Mouse (Mus musculus): ENCODE data around the gene Rps6ka5. TPM values are rescaled to one million over a fixed set of nuclear protein-coding genes. Genes with fewer than 3 reads are reported as not detected.

Gene Rps6ka5
- polyA plus RNA-seq, 1 experiment from 2014 or later: 7.2 TPM

DNA sequence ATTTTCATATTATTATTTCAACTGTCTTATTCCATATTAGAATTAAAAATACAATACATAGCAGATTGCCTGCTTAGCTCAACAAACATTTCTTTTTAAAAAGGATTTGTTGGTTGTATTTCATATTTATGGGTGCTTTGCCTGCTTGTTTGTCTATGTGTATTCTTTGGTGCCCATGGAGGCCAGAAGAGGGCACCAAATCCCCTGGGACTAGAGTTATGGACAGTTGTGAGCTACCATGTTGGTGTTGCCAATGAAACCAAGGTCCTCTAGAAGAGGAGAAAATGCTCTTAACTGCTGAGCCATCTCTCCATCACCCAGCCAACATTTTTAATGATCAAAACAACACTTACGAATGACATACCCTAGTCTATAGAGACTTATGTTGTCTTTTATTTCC is 120.0 kb downstream of the Rps6ka5 start:
- Histone ChIP-seq H3K9me3 (no peaks in the 10 kb centered on the region), H3K4me1 (no peaks in the 10 kb centered on the region), H3K9ac (no peak overlapping the region), H3K36me3 (replicated peaks) (no peaks in the 10 kb centered on the region), H3K27ac (no peak overlapping the region), H3K27me3 (replicated peaks) (no peaks in the 10 kb centered on the region), H3K4me2 (no peak overlapping the region), H3K4me3 (no peak overlapping the region)
- ATAC-seq (replicated peaks): no peak
- 100% methylated on average over 1 of the region's 1 CpGs for WGBS

GRCm38 (mm10) chr12:100605596-100605995 is 121.2 kb downstream of the Rps6ka5 start:
- 85% methylated on average over 3 of the region's 3 CpGs for WGBS
- Histone ChIP-seq H3K36me3 (replicated peaks) (no peaks in the 10 kb centered on the region), H3K27me3 (replicated peaks) (no peaks in the 10 kb centered on the region), H3K9me3 (no peaks in the 10 kb centered on the region), H3K27ac (no peak overlapping the region), H3K9ac (no peak overlapping the region), H3K4me3 (no peak overlapping the region), H3K4me1 (no peaks in the 10 kb centered on the region), H3K4me2 (no peak overlapping the region)
- no peak for ATAC-seq (replicated peaks)

GRCm38 (mm10) chr12:100604540-100604939 is 122.2 kb downstream of the Rps6ka5 start:
- H3K36me3 ChIP-seq (replicated peaks): no peaks in the 10 kb centered on the region
- ATAC-seq (replicated peaks): peak; percentile 86; the same call in 1 of the 2 replicates
- 2% methylated on average over 1 of the region's 1 CpGs for WGBS

DNA sequence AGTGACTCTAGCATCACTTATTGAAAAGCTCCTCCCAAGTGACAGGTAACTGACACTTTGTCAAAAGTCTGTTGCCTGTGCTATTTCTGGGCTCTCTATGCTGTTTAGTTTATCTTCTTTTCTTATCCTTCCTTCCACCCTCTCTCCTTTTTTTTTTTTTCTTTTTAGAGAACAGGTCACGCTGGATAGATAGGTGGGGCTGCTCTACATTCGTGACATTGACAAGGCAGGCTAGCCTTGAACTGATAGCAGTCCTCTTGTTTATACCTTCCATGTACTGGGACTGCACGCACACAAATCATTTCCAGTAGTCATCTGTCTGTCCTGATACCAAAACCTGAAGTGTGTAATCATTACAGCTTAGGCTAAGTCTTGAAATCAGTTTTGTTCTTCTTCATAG is 132.1 kb downstream of the Rps6ka5 start:
- Histone ChIP-seq H3K4me2 (no peak overlapping the region), H3K4me1 (no peaks in the 10 kb centered on the region), H3K9me3 (no peaks in the 10 kb centered on the region), H3K27me3 (replicated peaks) (no peaks in the 10 kb centered on the region), H3K36me3 (replicated peaks) (no peaks in the 10 kb centered on the region), H3K4me3 (no peak overlapping the region), H3K27ac (no peak overlapping the region), H3K9ac (no peak overlapping the region)
- 84% methylated on average over 3 of the region's 3 CpGs for WGBS
- ATAC-seq (replicated peaks): no peak

More at GRCm38 (mm10) chr12:100604540-100604939, 122.2 kb downstream of the Rps6ka5 start:
- no peaks in the 10 kb centered on the region for H3K9me3 ChIP-seq
- no peaks in the 10 kb centered on the region for H3K27me3 ChIP-seq (replicated peaks)
- no peak overlapping the region for H3K27ac ChIP-seq
- no peak overlapping the region for H3K9ac ChIP-seq
- H3K4me1 ChIP-seq: no peaks in the 10 kb centered on the region
- H3K4me2 ChIP-seq: no peak overlapping the region
- no peak overlapping the region for H3K4me3 ChIP-seq

DNA sequence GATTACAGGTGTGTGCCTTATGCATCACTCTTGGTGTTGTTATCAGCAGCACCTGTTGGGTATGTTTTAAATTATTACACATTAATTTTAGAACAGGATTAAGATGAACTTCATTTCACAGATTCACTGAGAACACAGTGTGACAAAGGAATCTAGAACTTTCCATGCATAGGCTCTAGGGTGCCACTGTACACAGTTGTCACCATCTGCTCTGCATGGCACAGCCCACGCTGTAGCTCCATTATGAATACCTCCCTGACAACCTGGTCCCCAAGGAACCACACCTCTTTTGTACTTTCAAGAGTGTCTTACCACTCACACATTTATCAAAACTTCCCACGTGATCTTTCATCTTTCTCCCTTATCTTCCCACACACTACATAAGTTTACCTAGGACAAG is 140.2 kb downstream of the Rps6ka5 start:
- ATAC-seq (replicated peaks): no peak
- Histone ChIP-seq H3K4me3 (no peak overlapping the region), H3K36me3 (replicated peaks) (no peaks in the 10 kb centered on the region), H3K27me3 (replicated peaks) (no peaks in the 10 kb centered on the region), H3K4me1 (no peaks in the 10 kb centered on the region), H3K9ac (no peak overlapping the region), H3K9me3 (no peaks in the 10 kb centered on the region), H3K27ac (no peak overlapping the region), H3K4me2 (no peak overlapping the region)
- 92% methylated on average over 2 of the region's 2 CpGs for WGBS

- Histone ChIP-seq H3K36me3 (replicated peaks) (no peaks in the 10 kb centered on the region), H3K4me3 (no peak overlapping the region), H3K9me3 (no peaks in the 10 kb centered on the region), H3K27ac (no peak overlapping the region), H3K4me2 (no peak overlapping the region), H3K27me3 (replicated peaks) (no peaks in the 10 kb centered on the region), H3K4me1 (no peaks in the 10 kb centered on the region), H3K9ac (no peak overlapping the region)
- ATAC-seq (replicated peaks): no peak
- WGBS: 89% methylated on average over 2 of the region's 2 CpGs
These were observed 147.6 kb downstream of the Rps6ka5 start for GRCm38 (mm10) chr12:100579221-100579620.

DNA sequence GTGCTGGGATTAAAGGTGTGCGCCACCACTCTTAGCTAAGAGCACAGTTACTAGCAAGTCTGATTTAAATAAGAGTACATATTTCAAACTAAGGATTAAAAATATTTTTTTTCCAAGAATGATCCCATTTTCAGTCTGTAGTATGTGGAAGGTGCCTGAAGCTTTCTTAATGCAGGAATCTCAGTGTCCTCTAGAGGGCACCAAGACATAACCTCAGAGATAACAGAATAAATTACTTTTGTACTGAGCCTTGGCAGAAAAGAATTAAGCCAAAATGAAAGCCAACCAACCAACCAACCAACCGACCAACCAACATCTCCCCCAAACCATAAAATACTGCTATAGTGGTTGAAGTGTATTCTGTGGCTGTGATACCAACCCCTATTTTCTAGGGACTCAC is 148.5 kb downstream of the Rps6ka5 start:
- H3K27me3 ChIP-seq (replicated peaks): no peaks in the 10 kb centered on the region
- ATAC-seq (replicated peaks): no peak; the same call in 1 of the 2 replicates
- H3K27ac ChIP-seq: no peak overlapping the region
- no peak overlapping the region for H3K4me2 ChIP-seq
- H3K36me3 ChIP-seq (replicated peaks): no peaks in the 10 kb centered on the region
- H3K9me3 ChIP-seq: no peaks in the 10 kb centered on the region
- H3K4me3 ChIP-seq: no peak overlapping the region
- H3K4me1 ChIP-seq: no peaks in the 10 kb centered on the region
- 48% methylated on average over 2 of the region's 2 CpGs for WGBS
- H3K9ac ChIP-seq: no peak overlapping the region

DNA sequence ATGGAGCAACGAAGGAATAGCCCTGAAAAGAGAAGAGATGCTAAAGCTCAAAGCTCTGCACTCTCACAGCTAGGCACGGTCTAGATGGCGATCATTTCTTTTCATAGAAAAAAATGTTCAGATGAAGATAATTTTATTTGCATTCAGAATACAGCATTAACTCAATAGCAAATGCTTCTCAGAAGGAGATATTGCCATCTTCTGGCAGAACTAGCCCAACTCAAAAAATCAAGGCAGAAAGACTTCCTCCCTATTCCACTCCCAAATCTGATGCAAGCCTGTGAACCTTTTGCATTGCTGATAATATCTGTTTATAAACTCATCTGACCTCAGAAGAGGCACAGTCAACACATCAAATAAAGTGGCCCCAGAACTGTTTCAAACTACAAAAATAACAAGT is 151.0 kb downstream of the Rps6ka5 start:
- no peaks in the 10 kb centered on the region for H3K36me3 ChIP-seq (replicated peaks)
- H3K4me2 ChIP-seq: no peak overlapping the region
- H3K4me3 ChIP-seq: no peak overlapping the region
- H3K27ac ChIP-seq: no peak overlapping the region
- H3K27me3 ChIP-seq (replicated peaks): no peaks in the 10 kb centered on the region
- H3K9ac ChIP-seq: no peak overlapping the region
- H3K4me1 ChIP-seq: no peaks in the 10 kb centered on the region
- ATAC-seq (replicated peaks): no peak
- 84% methylated on average over 3 of the region's 3 CpGs for WGBS
- no peaks in the 10 kb centered on the region for H3K9me3 ChIP-seq

DNA sequence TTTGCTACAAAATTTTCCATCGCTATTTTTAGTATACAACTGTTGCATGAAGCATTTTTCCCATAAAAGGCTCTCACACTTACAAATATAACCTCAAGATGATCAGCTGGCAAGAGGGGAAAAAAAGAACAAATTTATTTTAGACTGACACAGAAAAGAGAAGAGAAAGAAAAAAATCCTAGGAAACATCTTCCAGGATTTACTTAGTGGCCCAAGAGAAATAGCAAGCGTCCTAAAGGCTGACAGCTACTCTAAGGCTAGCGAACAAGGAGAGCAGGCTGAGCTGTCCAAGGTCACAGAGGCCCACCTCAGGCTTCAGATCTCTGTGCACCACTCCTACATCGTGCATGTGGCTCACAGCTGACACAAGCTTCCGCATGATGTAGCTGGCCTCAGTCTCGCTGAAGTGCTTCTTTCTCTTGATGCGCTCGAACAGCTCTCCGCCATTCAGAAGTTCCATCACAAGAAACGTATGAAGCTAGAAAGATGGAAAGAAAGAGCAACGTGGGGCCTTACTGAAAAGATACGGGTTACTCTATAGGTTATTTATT is 156.2 kb downstream of the Rps6ka5 start:
- 81% methylated on average over 12 of the region's 12 CpGs for whole genome bisulfite sequencing
- H3K27ac ChIP-seq: no peak overlapping the region
- no peak for ATAC-seq (replicated peaks)
- no peak overlapping the region for H3K4me3 ChIP-seq
- H3K4me2 ChIP-seq: no peak overlapping the region
- no peaks in the 10 kb centered on the region for H3K9me3 ChIP-seq
- H3K9ac ChIP-seq: no peak overlapping the region
- no peaks in the 10 kb centered on the region for H3K4me1 ChIP-seq
- H3K27me3 ChIP-seq (replicated peaks): no peaks in the 10 kb centered on the region
- H3K36me3 ChIP-seq (replicated peaks): no peaks in the 10 kb centered on the region

DNA sequence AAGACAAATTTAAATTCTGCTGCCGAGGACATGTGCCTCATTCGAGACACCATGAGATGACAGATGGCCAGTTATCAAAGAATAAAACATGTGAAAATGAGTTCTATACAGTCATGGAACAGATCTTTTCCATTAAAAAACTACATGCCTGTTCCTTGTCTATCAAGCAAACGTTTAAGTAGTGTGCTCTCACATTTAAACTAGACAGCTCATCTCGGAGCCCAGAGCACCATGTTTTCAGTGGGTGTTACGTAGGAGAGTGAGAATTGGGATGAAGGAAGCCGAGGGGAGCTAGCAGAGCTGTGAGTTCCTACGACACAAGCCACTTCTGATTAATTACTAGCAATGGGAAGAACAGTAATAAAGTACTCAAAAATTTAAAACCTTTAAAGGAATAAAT is 158.0 kb downstream of the Rps6ka5 start:
- no peak overlapping the region for H3K27ac ChIP-seq
- no peak overlapping the region for H3K4me2 ChIP-seq
- H3K9me3 ChIP-seq: no peaks in the 10 kb centered on the region
- no peaks in the 10 kb centered on the region for H3K4me1 ChIP-seq
- H3K9ac ChIP-seq: no peak overlapping the region
- H3K4me3 ChIP-seq: no peak overlapping the region
- no peaks in the 10 kb centered on the region for H3K27me3 ChIP-seq (replicated peaks)
- no peaks in the 10 kb centered on the region for H3K36me3 ChIP-seq (replicated peaks)
- ATAC-seq (replicated peaks): no peak
- 86% methylated on average over 7 of the region's 7 CpGs for WGBS

DNA sequence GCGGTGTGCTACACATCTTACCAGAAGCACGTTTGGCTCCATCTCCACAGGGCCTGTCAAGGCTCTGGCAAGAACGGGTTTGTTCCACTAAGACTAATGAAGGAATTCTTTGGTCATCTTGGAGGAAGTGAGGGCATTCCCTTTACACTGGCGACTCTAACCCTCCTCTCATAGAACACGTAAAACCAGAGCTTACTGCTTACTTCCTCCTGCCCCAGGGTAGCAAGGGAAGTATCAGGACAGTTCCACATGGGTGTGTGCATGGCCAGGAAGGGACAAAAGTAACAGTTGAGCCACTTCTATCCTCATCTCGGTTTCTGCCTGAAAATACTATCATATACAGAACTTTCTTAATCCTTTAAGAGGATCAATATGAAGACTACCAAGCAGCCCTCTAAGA is 158.7 kb downstream of the Rps6ka5 start:
- no peaks in the 10 kb centered on the region for H3K36me3 ChIP-seq (replicated peaks)
- no peaks in the 10 kb centered on the region for H3K4me1 ChIP-seq
- H3K4me2 ChIP-seq: no peak overlapping the region
- no peaks in the 10 kb centered on the region for H3K27me3 ChIP-seq (replicated peaks)
- ATAC-seq (replicated peaks): no peak
- no peak overlapping the region for H3K4me3 ChIP-seq
- H3K9me3 ChIP-seq: no peaks in the 10 kb centered on the region
- WGBS: 86% methylated on average over 6 of the region's 6 CpGs
- H3K27ac ChIP-seq: no peak overlapping the region
- H3K9ac ChIP-seq: no peak overlapping the region

DNA sequence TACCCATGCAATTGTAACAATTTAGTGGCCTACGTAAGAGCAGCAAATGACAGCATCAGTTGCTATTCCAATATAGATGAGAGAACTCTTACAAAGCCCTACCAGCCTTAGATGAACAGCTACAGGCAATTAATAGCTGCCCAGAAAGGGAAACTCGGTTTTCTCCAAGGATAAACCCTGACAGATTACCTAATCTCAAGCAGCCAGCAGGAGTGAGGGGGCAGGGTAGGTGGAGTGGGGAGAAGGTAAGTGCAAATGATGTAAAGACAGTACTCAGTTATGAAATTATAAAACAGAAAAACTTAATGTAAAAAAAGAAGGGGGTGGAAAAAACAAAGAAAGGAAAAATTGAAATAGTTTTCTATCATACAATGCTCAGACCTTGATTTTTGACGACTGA is 159.2 kb downstream of the Rps6ka5 start:
- H3K36me3 ChIP-seq (replicated peaks): no peaks in the 10 kb centered on the region
- H3K9ac ChIP-seq: no peak overlapping the region
- H3K27me3 ChIP-seq (replicated peaks): no peaks in the 10 kb centered on the region
- no peak overlapping the region for H3K4me3 ChIP-seq
- 75% methylated on average over 3 of the region's 3 CpGs for WGBS
- no peak for ATAC-seq (replicated peaks)
- no peaks in the 10 kb centered on the region for H3K9me3 ChIP-seq
- no peak overlapping the region for H3K4me2 ChIP-seq
- H3K27ac ChIP-seq: no peak overlapping the region
- no peaks in the 10 kb centered on the region for H3K4me1 ChIP-seq

- Histone ChIP-seq H3K4me1 (no peaks in the 10 kb centered on the region), H3K27me3 (replicated peaks) (no peaks in the 10 kb centered on the region), H3K9me3 (no peaks in the 10 kb centered on the region), H3K36me3 (replicated peaks) (0 out of 2 replicates have a peak, but pooled peaks cover 2% of the 10 kb centered on the region), H3K9ac (no peak overlapping the region), H3K4me2 (no peak overlapping the region), H3K4me3 (no peak overlapping the region), H3K27ac (no peak overlapping the region)
- ATAC-seq (replicated peaks): no peak
- WGBS: 87% methylated on average over 6 of the region's 6 CpGs
These were observed 173.1 kb downstream of the Rps6ka5 start for GRCm38 (mm10) chr12:100553675-100554074.

All from midbrain, embryonic 15.5 days (tissue).